Comparison of ENCODE assay signal across 13 mouse cellular contexts in the genomic region with DNA sequence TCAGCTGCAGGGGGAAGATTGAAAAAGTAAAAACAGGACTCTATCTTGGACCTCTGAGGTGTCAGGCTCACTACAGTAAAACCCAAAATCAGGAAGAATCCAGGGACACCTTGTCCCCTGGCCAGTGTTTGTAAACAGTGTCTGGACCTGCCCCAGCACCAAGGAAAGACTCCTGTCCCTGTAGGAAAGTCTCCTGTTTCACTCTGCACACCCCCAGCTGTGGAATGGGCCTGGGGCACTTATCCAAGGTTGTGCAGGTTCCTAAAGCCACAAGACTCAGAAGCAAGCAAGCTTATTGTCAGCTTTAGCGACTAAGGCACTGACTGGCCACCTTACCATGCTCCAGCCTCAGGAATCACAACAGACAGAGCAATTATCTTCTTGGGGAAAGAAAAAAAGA. TPM values are rescaled to one million over a fixed set of nuclear protein-coding genes. Genes with fewer than 3 reads are reported as not detected.
"Had no signal": no experiment of that assay in that cellular context is flagged by ENCODE, and none has a peak within 500 bp of the region (broad histone marks: within the 10 kb centered on the region; RNA-seq: fewer than 3 reads in every experiment).

No protein-coding gene starts in this region.

- H3K27ac ChIP-seq: limb, embryonic 15.5 days; liver, embryonic 12.5 days; macrophage; midbrain, embryonic 12.5 days; stomach, embryonic 15.5 days had no signal

- H3K4me2 ChIP-seq: limb, embryonic 15.5 days; liver, embryonic 12.5 days; lung, embryonic 14.5 days; midbrain, embryonic 12.5 days; stomach, embryonic 15.5 days had no signal

- H3K4me1 ChIP-seq: liver, embryonic 12.5 days; megakaryocyte, embryonic 14.5 days; midbrain, embryonic 12.5 days; stomach, embryonic 15.5 days had no signal

- DNase-seq: layer of hippocampus, adult 9-11 months; layer of hippocampus, postnatal 36 days; lung, embryonic 14.5 days; lung, postnatal 10 days; right cerebral cortex, postnatal 14 days; thymus, adult 2 months; thymus, postnatal 25 days had no signal

- H3K4me3 ChIP-seq: limb, embryonic 15.5 days; liver, embryonic 12.5 days; megakaryocyte, embryonic 14.5 days; midbrain, embryonic 12.5 days; stomach, embryonic 15.5 days had no signal

- ATAC-seq: liver, embryonic 12.5 days had no signal

- H3K9ac ChIP-seq: limb, embryonic 15.5 days; liver, embryonic 12.5 days; lung, embryonic 14.5 days; midbrain, embryonic 12.5 days; stomach, embryonic 15.5 days had no signal

- H3K9me3 ChIP-seq: limb, embryonic 15.5 days; liver, embryonic 12.5 days; megakaryocyte, embryonic 14.5 days; midbrain, embryonic 12.5 days; stomach, embryonic 15.5 days had no signal

- H3K36me3 ChIP-seq: limb, embryonic 15.5 days; liver, embryonic 12.5 days; midbrain, embryonic 12.5 days; stomach, embryonic 15.5 days had no signal

- H3K27me3 ChIP-seq: limb, embryonic 15.5 days; liver, embryonic 12.5 days; megakaryocyte, embryonic 14.5 days; midbrain, embryonic 12.5 days; stomach, embryonic 15.5 days had no signal

RNA-seq across cellular contexts. Expression of a gene that starts 13.2 kb away (rescaled TPM):
- polyA plus RNA-seq: macrophage had no signal
